Mouse (Mus musculus): ENCODE measurements around the gene Syt13.

DNA sequence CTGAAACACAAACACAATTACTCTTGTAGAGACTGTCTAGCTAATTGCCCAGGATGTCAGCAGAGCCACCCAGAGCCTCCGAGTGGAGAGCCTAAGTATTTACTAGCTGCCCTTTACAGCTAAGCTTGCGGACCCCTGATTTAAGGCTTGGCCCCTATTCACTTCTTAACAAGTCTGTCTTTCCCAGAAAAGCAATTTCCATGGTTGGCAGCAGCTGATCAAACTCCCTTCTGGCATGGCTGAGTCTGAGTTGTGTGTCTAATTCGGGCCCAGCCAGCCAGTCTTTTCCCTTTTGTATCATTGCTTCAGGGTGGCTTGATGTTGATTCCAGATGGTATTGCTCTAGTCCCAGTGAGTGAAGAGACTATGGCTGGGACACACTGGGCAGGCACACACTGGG is 37.4 kb upstream of the Syt13 start:
- TF ChIP-seq CTCF (conservative IDR thresholded peaks at IDR 0.05; ENCODE audit: insufficient read depth, insufficient read length, low read depth, low read length) (no peak), POLR2A (IDR thresholded peaks at IDR 0.05; ENCODE audit: low read depth, low read length) (no peak)

Data from kidney, adult 2 months (tissue).